Mouse (Mus musculus) spleen, adult 2 months (tissue): ENCODE results near the gene Tmem110.

Experiments used
- CTCF ChIP-seq: fragments of 200-500 bp; IDR thresholded peaks from 2 replicates; pipeline ENCODE4 v1.5.1; 2011; ENCODE audit warnings: mild to moderate bottlenecking, inconsistent platforms; ENCODE audit not compliant: insufficient read depth, insufficient read length, insufficient replicate concordance; ENCODE audit errors: extremely low read depth
- POLR2A ChIP-seq: fragments of 200-500 bp; IDR thresholded peaks from 2 replicates; pipeline ENCODE4 v1.6.1; 2011; ENCODE audit warnings: low read depth, low read length, inconsistent platforms

DNA sequence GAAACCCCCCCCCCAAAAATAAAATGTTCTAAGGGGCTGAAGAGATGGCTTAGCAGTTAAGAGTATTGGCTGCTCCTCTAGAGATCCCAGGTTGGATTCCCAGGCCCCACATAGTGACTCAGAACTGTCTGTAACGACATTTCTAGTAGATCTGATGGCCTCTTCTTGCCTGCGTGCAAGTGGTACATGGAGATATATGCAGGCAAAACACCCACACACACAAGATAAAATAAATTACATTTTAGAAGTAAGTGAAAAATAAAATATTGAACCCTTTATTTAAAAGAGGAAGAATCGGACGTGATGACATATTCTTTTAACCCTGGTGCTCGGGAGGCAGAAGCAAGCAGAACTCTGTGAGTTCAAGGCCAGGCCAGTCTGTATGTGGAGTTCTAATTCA lies 77.2 kb downstream of the Tmem110 start:
- no peak for TF ChIP-seq POLR2A
- TF ChIP-seq CTCF: no peak
